Mouse (Mus musculus) midbrain, postnatal 0 days (tissue): ENCODE data around the gene A930033H14Rik. TPM values are rescaled to one million over a fixed set of nuclear protein-coding genes. Genes with fewer than 3 reads are reported as not detected.

Experiments used
- ATAC-seq: fragments of 200-750 bp; cut with Nextera tagmentation; 2 replicates; pipeline ENCODE4 v1.8.0; 2017; ENCODE audit warnings: moderate number of reproducible peaks, mild to moderate bottlenecking, moderate TSS enrichment, moderate library complexity; ENCODE audit not compliant: low FRiP score
- DNase-seq: peaks from one replicate; pipeline ENCODE4 v3.0.0-alpha.2; 2015; ENCODE audit warnings: low spot score
- H3K27ac ChIP-seq: fragments of 300-500 bp; sonication (generic); 2 replicates; pipeline ENCODE4 v1.5.1; 2014; ENCODE audit warnings: low read depth, mild to moderate bottlenecking, low read length, mixed read lengths
- H3K27me3 ChIP-seq: fragments of 300-500 bp; sonication (generic); 2 replicates; pipeline ENCODE4 v1.6.1; 2014; ENCODE audit warnings: low read length, control low read depth, mixed read lengths; ENCODE audit not compliant: insufficient read depth
- H3K36me3 ChIP-seq: fragments of 300-500 bp; sonication (generic); 2 replicates; pipeline ENCODE4 v1.6.1; 2014; ENCODE audit warnings: low read length, control low read depth, mixed read lengths; ENCODE audit not compliant: insufficient read depth
- H3K4me1 ChIP-seq: fragments of 300-500 bp; sonication (generic); 2 replicates; pipeline ENCODE4 v1.6.1; 2014; ENCODE audit warnings: mild to moderate bottlenecking, control low read depth, antibody characterized with exemption, low read length, mixed read lengths; ENCODE audit not compliant: insufficient read depth
- H3K4me2 ChIP-seq: fragments of 300-500 bp; sonication (generic); 2 replicates; pipeline ENCODE4 v1.6.1; 2014; ENCODE audit warnings: low read depth, mild to moderate bottlenecking, low read length, mixed read lengths; ENCODE audit not compliant: poor library complexity, severe bottlenecking
- H3K4me3 ChIP-seq: fragments of 300-500 bp; sonication (generic); 2 replicates; pipeline ENCODE4 v1.5.1; 2014; ENCODE audit warnings: low read depth, mild to moderate bottlenecking, low read length, moderate library complexity
- H3K9ac ChIP-seq: fragments of 300-500 bp; sonication (generic); replicated peaks from 2 replicates; pipeline ENCODE4 v1.6.1; 2014; ENCODE audit warnings: mild to moderate bottlenecking, low read length, moderate library complexity, mixed read lengths; ENCODE audit not compliant: poor library complexity, severe bottlenecking
- H3K9me3 ChIP-seq: fragments of 300-500 bp; sonication (generic); 2 replicates; pipeline ENCODE4 v1.6.1; 2016; ENCODE audit warnings: low read length, control low read depth
- CTCF ChIP-seq: IDR thresholded peaks from 2 replicates; pipeline ENCODE4 v1.5.1; 2016; ENCODE audit warnings: antibody characterized with exemption, mild to moderate bottlenecking
- WGBS: fragments of 180-500 bp; shearing (Covaris S2); extraction: QIAGEN DNeasy Blood & Tissue Kit; methylation state at CpG from one replicate; pipeline ENCODE4 v1.1.7; 2014; 5-methylcytosine and 5-hydroxymethylcytosine counted together
- polyA plus RNA-seq: library from polyadenylated mRNA; unstranded; fragments of >200 nt; fragmentation: Nextera tagmentation; extraction: Ambion mirVana; gene quantifications from 2 replicates; pipeline ENCODE4 v1.2.1, GENCODE M21; 2015
- total RNA-seq: library from RNA; depleted of rRNA; stranded (reverse); fragments of >200 nt; gene quantifications from 2 replicates; pipeline ENCODE4 v1.2.3, GENCODE M21; 2014; rRNA removed

Gene A930033H14Rik
- total and polyA plus RNA-seq, 2 experiments from 2014 or later, result 0.93 to 1.5 TPM

- Histone ChIP-seq H3K27ac (no peak overlapping the region), H3K27me3 (no peaks in the 10 kb centered on the region), H3K9ac (no peak overlapping the region), H3K4me3 (no peak overlapping the region), H3K4me2 (no peak overlapping the region), H3K9me3 (no peaks in the 10 kb centered on the region), H3K4me1 (no peaks in the 10 kb centered on the region), H3K36me3 (no peaks in the 10 kb centered on the region)
- 77% methylated on average over 3 of the region's 3 CpGs for WGBS
- ATAC-seq, result no peak
- no peak for TF ChIP-seq CTCF
- no peak for DNase-seq
These were observed 51.4 kb downstream of the A930033H14Rik start for GRCm38 (mm10) chr10:69161503-69161902.

- Histone ChIP-seq H3K9me3 (no peaks in the 10 kb centered on the region), H3K36me3 (no peaks in the 10 kb centered on the region), H3K9ac (no peak overlapping the region), H3K4me3 (no peak overlapping the region), H3K27ac (no peak overlapping the region), H3K4me1 (no peaks in the 10 kb centered on the region), H3K4me2 (no peak overlapping the region), H3K27me3 (no peaks in the 10 kb centered on the region)
- TF ChIP-seq CTCF, result no peak
- DNase-seq (no peak), ATAC-seq (no peak)
- WGBS, result 93% methylated on average over 2 of the region's 2 CpGs
These were observed 52.0 kb downstream of the A930033H14Rik start for GRCm38 (mm10) chr10:69160877-69161276.

Other genes with a start within 250 kb of the A930033H14Rik start
- 9.2 and 13.2 TPM in 2 replicates for gene Rhobtb1, start 61.7 kb downstream of the A930033H14Rik start, total RNA-seq
- 10.7 and 15.3 TPM in 2 replicates for gene Rhobtb1, start 61.7 kb downstream of the A930033H14Rik start, polyA plus RNA-seq
- gene Cdk1, start 139.8 kb upstream of the A930033H14Rik start, total RNA-seq, result 19.4 and 38.1 TPM in 2 replicates
- gene Cdk1, start 139.8 kb upstream of the A930033H14Rik start, polyA plus RNA-seq, result 23.7 and 25.5 TPM in 2 replicates
- gene Ank3, start 185.7 kb upstream of the A930033H14Rik start, total RNA-seq, result 253 and 328 TPM in 2 replicates
- 48.7 and 66.6 TPM in 2 replicates for gene Ank3, start 185.7 kb upstream of the A930033H14Rik start, polyA plus RNA-seq